Mouse (Mus musculus) thymus, postnatal 36 days (tissue): ENCODE measurements around the gene Lrrc25.
A peak's percentile ranks its signal among the peaks of the same experiment; 100 is the strongest.

Experiments used
- DNase-seq, 2 experiments: peaks; one replicate each; pipeline ENCODE4 v3.0.0; 2022; ENCODE audit warnings: mixed read lengths in 2 of 2

The Lrrc25 gene

DNA sequence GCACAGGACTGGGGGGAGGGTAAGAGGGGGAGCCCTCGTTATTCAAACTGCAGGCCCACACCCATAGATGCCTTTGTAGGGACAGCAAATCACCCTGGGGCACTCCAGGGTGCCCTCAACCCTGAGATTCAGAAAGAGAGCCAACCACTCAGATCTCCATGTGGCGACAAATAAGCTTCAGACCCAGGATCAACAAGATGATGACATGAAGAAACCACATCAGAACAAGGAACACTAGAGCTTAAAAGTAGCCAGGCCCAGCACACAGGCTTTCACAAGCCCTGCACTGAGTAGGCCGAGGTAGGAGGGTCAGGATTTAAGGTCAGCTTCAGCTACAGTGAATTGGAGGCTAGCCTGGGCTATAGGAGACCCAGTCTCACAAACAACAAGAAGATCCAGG, 33.0 kb downstream of the Lrrc25 start:
- DNase-seq: no peak

- no peak for DNase-seq
These were observed 33.4 kb downstream of the Lrrc25 start for GRCm38 (mm10) chr8:70649324-70649723.

DNA sequence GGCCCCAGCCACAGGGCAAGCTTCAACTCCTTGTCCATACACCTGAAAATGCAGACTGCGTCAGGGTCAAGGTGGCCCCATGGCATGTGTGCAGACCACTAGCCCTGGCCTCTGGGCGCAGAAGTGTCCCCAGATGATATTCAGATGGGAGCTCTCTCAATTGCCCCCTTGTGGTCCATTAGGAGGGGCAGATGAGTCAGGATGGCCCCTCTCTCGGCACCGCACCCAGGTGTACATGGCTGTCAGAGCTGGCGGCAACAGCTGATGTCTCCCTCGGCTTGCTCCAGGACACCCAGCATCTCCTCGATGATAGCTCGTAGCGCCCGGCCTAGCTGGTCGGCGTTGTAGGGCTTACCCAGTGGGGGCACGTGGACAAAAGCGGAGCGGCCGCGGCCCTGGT, 34.4 kb downstream of the Lrrc25 start:
- DNase-seq: no peak

GRCm38 (mm10) chr8:70653226-70653625, 37.3 kb downstream of the Lrrc25 start:
- DNase-seq: peak; percentile 54 to 58

DNA sequence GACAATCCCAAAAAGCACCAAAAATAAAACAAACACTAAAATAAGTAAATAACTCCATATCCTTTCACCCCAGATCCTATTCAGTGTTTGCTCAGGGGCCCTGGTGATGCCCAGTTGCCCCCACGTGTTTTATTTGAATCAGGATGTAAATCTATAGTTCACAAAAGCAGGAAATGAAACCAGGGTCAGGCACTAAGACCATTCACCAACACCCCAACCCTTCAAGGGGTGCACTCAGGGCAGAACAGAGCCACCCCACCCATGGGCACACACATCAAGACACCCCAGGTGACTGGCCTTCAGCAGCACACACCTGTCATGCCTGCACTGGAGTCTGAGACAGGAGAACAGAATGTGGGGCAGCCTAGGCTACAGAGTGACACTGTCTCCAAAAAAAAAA, 38.2 kb downstream of the Lrrc25 start:
- no peak for DNase-seq

DNA sequence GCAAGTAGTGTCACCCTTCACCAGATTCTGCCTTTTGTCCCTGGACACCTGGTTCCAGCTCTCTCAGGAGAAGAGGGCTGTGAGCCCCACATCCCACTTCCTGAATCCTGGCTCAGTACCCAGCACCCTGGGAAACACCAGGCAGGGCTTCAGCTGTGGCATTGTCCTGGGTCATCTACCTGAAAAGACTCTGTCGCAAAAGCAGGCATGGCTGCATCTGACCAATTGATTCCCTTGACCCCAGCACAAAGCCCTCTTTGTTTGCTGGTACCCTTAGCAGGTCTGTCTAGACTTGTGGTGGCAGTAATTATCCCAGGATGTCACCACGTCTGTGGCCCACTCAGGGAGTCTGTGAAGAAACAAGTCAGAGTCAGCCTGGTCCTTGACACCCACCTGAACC, 39.5 kb downstream of the Lrrc25 start:
- no peak for DNase-seq

GRCm38 (mm10) chr8:70656193-70656790, 40.3 kb downstream of the Lrrc25 start:
- DNase-seq: no peak

DNA sequence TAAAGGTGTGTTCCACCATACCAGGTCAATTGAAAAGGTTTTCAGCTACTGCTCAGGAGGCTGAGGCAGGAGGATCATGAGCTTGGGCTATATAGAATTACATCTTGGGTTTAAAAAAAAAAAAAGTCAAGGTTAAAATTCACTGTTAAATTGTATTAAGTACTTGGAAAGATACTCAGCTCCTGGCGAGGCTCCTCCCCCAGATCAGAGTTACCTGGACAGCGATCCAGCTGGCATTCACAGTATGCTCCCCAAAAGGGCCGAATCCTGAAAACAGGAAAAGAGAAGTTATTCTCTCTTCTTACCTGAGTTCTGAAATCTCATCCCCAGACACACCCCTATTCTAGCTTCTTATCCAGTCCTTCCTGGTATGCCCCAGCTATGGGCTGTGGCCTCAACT, 41.3 kb downstream of the Lrrc25 start:
- DNase-seq: no peak

DNA sequence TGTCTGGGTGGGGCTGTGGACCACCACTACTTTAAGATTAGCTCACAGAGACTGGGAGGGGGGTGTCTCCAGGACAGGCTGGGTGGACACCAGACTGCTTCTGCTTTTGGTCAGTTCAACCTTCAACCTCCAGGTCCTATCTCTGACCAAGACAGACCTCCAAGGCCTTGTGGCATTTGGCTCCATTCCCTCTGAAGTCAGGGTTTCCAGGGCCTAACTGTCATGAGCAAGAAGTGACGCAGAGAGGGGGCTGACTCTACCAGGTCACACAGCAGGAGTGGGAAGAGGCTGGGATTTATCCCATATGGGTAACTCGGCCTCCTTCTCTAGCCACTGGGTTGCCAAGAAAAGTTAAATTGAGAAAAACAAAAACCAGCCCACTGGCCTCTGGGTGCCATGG, 41.8 kb downstream of the Lrrc25 start:
- no peak for DNase-seq

DNA sequence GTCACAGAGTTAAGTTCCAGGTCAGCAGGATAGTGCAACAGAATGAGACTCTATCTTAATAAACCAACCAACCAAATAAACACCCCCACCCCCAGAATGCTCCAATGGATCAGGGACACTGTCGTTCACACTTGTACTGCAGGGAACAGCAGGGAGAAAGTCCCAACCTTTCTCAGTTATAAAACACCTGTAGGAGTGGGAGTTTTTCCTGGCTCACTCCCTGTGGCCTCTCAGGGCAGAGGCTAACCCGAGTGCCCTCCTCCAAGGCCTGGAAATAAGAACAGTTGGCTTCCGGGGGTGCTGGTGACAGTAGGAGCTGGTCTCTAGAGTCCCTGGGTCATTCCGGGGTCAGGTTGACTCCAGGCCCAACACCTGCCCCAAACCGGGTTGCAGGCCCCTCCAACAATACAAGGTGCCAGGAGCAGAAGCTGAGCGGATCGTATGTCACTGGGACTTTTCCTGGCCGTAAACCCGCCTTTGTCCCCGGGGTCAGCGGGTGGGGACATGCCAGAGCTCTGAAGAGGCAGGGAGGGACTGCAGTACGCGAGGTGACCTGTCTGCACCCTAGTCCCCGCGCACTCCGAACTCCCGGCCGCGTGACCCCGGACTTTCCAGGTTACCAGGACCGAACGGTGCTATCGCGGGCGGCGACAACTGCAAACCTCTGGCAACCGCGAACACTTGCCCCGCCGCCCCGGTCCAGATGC, 43.1 kb downstream of the Lrrc25 start:
- DNase-seq: no peak

- peak; percentile 88 to 91 for DNase-seq
These were observed 43.8 kb downstream of the Lrrc25 start for GRCm38 (mm10) chr8:70659604-70660272.

DNA sequence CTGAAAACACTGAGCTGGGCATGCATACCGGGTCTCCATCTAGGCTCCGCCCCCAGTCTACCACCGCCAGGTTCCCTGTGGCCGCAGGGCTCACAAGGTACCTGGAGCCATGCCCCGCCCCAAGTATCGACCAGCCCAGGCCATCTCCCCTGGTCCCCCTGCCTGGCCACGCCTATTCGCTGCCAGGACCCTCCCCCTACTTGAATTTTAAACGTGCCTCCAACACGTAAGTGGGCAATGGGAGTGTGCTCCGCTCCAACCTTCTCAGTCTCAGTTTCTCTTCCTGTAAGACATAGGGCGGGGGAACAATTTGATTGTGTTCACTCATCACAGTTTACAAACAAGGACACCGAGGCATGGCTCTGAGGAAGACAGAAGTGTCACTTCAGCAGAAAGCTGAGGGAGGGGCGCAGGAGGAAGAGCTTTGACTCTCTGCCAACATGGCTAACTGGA, 44.3 kb downstream of the Lrrc25 start, which contains the start of gene Pgpep1:
Gene Pgpep1 (minus strand): TSS at position 116 of the 453 bp plus-strand sequence.
- DNase-seq: peak; percentile 32 to 65

- DNase-seq: no peak
These were observed 47.7 kb downstream of the Lrrc25 start for GRCm38 (mm10) chr8:70663691-70664090.

DNA sequence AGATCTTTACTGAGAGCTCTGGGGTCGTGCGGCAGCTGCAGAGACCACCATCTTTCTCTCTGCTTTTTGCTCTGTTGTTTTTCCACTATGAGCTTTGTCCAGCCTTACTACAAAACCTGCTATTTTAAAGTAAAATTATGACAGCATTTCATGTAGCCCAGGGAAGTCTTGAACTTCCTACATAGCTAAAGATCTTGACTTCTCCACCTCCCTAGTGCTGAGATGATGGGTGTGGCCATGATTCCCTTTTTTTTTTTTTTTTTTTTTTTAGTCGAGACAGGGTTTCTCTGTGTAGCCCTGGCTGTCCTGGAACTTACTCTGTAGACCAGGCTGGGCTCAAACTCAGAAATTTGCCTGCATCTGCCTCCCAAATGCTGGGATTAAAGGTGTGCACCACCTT, 48.7 kb downstream of the Lrrc25 start:
- no peak for DNase-seq

DNA sequence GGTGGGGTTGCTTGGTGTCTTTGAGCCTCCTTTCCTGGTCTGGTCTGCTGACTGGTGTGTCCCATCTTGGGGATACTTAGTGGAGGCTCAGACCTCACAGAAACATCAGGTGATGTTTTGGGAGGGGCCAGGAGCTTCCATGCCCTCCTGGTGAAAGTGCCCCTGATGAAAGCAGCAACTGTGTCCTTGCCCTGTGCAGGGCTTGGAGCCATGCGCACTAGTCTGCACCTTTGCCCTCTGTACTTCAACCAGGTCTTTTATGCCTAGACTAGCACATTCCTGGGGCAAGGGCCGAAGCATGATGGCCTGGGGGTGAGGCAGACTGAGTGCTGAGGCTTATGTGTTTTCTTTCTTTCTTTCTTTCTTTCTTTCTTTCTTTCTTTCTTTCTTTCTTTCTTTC, 49.6 kb downstream of the Lrrc25 start:
- DNase-seq: no peak

DNA sequence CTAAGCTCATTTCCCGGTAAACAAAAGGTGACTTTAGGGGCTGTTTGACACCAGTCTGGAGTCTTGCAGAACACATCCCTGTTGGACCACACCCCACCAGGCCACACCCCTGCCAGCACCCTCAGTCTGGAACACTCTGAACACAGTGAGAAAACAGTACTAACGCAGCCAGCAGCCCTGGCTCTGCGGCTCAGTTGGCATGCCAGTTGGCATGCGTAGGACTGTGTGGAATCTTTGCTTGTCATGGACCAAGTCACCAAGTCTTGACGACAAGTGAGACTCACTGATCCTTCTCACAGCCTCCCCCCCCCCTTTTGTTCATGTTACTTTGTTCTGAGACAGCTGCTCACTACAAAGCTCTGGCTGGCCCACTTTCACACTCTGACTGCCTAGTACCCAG, 51.1 kb downstream of the Lrrc25 start:
- DNase-seq: peak in 1 of 2 experiments; percentile 17
